Mouse (Mus musculus) fat pad, adult 2 months (tissue): ENCODE data around the gene Rpl5.
A peak's percentile ranks its signal among the peaks of the same experiment; 100 is the strongest.
"Not testable (repeated sequence)": the region's sequence is repeated elsewhere in the genome, so short reads cannot be mapped to it uniquely, and the experiment has no call there.

ENCODE experiments used
- DNase-seq: peaks from one replicate; pipeline ENCODE4 v3.0.0-alpha.2; 2011; ENCODE audit warnings: low read depth, low spot score; ENCODE audit errors: extremely low read depth

The Rpl5 gene

DNA sequence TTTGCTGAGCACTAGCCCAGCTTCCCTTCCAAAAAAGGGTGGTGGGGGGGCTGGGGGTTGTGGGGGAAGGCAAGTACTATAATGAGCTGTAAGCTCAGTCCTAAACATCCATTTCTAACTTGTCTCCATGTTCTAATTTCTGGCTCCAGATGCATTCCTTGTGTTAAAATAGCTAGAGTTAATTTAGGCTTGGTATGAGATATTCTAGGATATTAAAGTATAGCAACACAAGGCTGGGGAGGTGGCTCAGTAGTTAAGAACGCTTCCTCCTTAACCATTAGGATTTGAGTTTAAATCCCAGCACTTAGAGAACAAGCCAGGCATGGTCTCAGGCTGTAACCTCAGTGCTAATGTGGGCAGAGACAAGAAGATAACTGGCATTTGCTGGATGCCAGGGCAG is 4.0 kb upstream of the Rpl5 start:
- DNase-seq = no peak

DNA sequence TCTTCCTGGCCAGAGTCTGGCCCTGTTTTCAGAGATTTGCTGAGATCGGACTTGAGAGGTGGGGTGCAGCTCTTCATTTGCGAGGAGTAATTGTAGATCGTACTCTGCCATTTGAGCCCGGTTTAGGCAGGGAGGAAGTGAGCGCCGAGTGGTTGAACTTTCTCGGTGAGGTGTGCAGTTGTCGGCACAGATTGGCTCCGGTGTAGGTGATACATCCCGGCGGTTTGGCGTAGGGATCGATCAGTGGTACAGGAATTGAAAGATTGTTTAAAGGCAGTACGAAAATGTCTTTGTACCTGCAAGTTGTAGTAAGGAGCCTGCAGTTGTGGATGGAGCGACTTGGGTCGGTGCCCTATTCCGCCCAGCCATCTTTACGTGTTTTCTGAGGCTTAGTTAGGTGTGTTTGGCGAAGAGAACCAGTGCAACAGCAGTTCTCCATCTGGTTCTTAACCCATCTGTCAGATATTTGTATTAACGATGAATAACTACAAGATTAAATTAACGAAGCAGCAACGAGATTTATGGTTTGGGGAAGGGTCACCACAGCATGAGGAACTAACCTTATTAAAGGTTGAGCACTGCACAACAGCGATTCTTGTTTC is 813 bp downstream of the Rpl5 start:
- no peak for DNase-seq

GRCm38 (mm10) chr5:107904325-107904724 is 4.0 kb downstream of the Rpl5 start:
- peak; percentile 55 for DNase-seq

GRCm38 (mm10) chr5:107908514-107909110 is 8.3 kb downstream of the Rpl5 start:
- DNase-seq = no peak

GRCm38 (mm10) chr5:107909668-107910067 is 9.4 kb downstream of the Rpl5 start:
- DNase-seq = no peak

DNA sequence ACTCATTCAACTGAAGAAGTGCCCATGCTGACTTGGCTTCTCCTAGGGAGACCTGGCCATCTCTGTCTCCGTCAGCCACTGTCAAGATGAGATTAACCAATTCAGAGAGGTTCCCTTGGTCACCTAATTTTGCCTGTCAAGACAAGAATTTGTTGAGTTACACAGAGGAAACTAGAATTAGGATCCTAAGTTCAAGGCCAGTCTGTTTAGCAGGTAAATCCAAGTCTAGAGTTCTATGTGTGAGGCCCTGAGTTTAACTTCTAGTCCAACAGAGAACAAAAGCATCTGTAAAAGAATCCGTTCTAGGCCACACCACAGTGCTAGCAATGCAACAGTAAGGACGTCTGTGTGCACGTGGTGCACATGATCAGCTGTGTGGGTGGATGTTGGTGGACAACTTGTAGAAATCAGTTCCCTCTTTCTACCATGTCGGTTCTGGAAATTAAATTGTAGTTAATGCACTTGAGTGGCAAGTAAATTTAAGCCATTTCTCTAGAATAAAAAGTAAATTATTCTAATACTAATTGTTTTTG is 9.8 kb downstream of the Rpl5 start:
- no peak for DNase-seq

- DNase-seq = no peak
Measured at GRCm38 (mm10) chr5:107911012-107911411, 10.7 kb downstream of the Rpl5 start.

DNA sequence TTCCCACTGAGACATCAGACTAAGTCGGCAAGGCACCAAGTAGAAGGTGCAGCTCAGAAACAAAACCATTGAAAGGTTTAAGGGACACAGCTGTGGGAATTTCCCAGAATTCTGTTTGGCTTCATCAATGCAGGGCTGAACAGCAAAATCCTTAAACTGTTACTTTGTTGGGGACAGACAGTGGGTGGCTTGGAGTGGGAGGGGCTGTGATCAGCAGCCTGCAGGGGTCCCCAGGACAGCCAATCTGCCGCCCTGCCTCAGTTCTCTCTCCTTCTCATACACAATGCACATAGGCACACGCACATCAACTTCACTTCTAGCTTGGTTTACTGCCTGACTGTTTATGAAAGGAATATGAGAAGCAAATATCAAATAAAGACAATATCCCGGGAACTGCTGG is 15.0 kb downstream of the Rpl5 start:
- no peak for DNase-seq

DNA sequence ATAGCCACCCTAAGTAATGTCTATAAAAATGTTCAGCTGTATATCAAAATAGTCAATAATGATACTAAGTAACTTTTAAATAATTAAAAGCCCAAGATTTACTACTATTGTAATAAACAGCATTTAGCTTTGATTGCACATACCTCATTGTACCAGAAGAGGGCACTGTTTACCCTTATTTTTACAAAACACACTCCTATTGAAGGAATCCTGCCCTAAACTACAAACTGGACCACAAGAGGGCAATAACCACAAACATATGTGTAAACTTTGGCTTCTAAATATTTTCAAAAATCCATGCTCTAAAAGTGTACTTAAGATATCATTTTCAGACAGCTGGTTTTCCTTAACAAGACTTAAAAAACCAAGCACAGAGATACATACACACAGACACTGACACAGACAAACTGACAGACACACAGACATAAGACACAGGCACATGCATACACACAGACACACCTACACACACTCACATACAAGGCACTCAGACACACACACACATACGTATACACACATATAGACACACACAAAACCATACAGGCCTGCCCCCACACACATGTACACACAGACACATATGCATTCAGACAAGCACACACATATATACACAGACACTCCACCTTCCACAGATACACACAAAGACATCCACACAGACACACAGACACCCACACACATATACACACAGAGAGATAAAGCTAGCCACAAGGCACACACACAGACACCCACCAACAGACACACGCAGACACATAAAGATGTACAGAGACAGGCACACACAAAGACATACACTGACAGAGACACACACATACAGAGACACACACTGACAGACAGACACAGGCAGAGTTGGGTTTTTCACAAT is 21.3 kb downstream of the Rpl5 start:
- DNase-seq = no peak

DNA sequence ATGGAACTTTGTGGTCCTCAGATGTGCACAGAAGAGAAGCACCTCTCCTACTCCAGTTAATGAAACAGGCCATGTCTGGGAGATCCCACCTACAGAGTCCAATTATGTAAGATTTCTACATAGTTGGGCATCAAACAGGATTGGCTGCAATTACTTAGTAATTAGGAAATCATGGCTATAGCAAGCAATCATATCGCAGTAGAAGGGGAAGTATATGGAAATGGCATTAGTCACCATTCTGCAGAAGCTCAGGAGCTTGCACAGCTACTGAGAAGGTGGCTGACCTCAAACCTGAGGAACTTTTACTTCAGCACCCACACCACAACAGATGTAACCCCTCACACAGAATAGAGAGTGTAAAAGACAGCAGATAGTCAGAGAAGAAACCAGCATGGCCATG is 22.5 kb downstream of the Rpl5 start:
- DNase-seq = no peak

GRCm38 (mm10) chr5:107924564-107924963 is 24.3 kb downstream of the Rpl5 start:
- no peak for DNase-seq

DNA sequence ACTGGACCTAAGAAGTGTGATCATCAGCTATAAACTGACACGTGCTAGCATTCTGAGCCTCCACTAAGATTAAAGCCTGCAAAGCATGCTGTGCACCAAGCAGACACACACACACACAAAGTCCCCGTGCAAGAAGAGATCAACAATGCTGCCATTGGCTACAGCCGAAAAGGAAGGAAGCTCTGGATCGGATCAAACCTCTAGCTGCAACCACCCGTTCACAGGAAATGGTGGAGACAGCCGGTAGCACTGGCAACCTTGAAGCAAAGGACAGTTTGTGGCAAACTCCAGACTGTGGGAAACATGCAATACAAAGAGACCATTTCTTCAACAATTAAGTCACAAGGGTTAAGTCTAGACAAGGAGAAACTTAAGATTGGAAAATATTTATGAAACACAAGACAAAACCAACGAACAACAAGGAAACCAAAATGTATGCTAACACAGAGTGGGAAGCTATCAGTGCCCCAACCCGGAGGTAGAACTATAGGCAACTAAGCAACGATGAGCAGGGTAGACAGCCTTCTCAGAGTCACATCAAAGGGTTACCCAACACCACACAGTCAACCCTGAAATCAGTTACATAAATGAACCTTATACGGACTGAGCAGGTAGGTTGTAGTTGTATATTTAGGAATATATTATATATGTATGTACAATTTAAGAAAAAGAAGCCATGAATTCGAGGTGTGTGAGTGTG is 26.4 kb downstream of the Rpl5 start:
- DNase-seq = no peak

DNA sequence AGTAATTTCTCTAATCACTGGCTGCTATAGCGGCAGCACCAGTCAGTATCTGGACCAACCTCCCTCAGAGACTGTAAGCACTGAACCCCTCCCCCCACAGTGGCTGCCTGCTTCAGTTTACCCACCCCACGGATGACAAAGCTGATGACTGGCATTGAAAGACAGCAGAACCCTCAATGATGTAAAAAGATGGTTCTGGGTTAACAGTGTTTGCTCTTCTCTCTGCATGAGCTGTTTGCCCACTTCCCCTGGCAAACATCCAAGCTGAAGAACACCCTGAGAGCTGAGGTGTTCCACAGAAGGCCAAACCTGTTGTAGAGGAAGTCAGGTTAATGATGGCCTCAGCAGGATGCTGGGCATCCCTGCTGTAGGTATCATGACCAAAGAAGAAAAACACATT is 32.3 kb downstream of the Rpl5 start:
- DNase-seq = no peak

- DNase-seq = no peak
Measured at GRCm38 (mm10) chr5:107933202-107933974, 33.1 kb downstream of the Rpl5 start.

DNA sequence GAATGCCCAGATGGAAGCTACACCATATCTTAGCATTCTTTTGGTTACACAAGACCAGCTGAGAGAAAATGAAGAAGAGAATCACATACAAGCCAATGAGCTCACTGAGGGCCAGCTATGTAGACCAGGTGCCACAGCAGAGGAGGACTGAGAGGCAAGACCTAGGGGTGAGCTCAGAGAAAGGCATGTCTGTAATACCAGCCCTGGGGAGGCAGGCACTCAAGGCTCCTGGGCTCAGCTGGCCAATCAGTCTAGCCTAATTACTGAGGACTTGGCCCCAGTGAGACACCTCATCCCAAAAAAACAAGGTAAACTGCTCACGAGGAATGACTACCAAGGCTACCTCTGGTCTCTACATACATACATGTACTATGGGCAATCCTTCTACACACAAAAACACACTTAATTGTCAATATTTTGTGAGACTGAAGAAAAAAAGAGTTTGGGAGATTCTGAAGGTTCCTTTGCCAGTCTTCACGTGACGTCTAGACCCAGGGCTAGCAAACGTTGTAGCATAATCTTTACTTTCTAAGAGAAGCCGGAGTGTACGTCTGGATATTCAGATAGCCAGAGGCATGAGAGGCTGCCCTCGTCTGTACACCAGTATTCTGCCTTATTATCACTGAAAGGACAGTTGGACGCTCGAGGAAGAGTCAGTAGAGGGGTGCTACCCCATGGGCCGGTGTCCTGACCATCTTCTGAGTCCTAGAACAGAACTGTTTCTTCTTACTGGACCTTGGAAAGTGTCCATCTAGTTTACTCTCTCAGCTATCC is 34.7 kb downstream of the Rpl5 start:
- no peak for DNase-seq

DNA sequence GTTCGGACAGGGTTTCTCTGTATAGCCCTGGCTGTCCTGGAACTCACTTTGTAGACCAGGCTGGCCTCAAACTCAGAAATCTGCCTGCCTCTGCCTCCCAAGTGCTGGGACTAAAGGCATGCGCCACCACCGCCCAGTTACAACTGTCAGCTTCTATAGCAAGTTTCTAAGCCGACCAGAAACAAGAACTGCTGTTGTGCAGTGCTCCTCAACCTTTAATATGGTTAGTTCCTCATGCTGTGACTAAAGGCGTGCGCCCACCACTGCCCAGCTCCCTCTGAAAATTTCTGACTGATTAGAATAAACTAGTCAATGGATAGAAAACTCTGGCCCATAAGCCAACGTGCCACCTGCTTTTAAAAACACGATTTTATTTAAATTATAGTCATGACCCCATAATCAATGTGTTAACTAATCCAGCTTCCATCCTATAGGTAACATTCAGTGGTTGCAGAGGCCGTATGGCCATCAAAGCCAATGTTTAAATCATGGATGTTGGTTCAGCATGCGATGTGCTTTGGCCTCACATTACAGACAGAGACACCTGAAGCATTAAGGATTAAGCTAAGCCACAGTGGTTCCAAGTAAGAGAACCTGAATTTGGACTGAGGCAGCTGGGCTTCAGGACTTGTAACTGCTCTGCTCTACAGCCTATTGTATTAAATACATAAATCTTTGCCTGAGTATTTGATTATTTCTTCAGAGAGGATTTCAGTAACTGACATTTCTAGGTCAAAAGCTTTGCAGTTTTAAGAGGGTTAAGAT is 36.5 kb downstream of the Rpl5 start:
- peak; percentile 92 for DNase-seq

DNA sequence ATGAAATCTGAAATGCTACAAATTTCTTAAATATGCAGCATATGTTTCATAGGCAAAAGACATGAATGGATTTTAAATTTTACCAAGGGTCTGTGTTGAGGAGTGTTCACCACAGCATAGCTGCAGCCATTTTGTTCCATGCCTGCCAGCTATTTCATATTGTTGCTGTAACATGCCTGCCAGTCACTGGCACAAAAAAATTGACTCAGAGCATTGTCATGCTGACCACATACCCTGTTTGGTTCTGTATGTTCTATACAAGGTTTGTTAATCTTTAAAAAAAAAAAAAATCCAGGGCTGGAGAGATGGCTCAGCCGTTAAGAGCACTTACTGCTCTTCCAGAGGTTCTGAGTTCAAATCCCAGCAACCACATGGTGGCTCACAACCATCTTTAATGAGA is 38.2 kb downstream of the Rpl5 start:
- not testable (repeated sequence) for DNase-seq

GRCm38 (mm10) chr5:107938886-107939285 is 38.6 kb downstream of the Rpl5 start:
- DNase-seq = no peak

- no peak for DNase-seq
Measured at GRCm38 (mm10) chr5:107939701-107940100, 39.4 kb downstream of the Rpl5 start.
